Mouse (Mus musculus) adrenal gland, adult 8-10 months (tissue): ENCODE data around the gene Kcnb1. TPM values are rescaled to one million over a fixed set of nuclear protein-coding genes. Genes with fewer than 3 reads are reported as not detected.
"Not testable (repeated sequence)": the region's sequence is repeated elsewhere in the genome, so short reads cannot be mapped to it uniquely, and the experiment has no call there.

Experiments used
- DNase-seq: peaks from one replicate; pipeline ENCODE4 v3.0.0; 2022
- total RNA-seq, 4 experiments: library from RNA; stranded (reverse); gene quantifications; 2 replicates each; pipeline ENCODE4 v1.2.4; 2022

Gene Kcnb1
- total RNA-seq, 4 experiments from 2014 or later, result 12.6 to 27.7 (median 18.8) TPM

DNA sequence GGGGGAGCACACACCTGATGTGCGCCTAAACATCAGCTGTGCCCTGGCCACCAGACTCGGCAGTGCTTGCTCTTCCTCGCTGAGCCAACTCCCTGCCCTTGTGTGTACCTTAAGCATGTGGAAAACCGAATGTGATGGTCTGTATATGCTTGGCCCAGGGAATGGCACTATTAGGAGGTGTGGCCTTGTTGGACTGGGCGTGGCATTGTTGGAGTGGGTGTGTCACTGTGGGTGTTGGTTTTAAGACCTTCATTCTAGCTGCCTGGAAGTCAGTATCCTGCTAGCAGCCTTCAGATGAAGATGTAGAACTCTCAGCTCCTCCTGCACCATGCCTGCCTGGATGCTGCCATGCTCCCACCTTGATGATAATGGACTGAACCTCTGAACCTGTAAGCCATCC lies 14.7 kb upstream of the Kcnb1 start:
- DNase-seq, result not testable (repeated sequence)

- no peak for DNase-seq
These were observed 13.7 kb upstream of the Kcnb1 start for GRCm38 (mm10) chr2:167203505-167204166.

GRCm38 (mm10) chr2:167201463-167202291 lies 11.7 kb upstream of the Kcnb1 start:
- DNase-seq, result no peak

DNA sequence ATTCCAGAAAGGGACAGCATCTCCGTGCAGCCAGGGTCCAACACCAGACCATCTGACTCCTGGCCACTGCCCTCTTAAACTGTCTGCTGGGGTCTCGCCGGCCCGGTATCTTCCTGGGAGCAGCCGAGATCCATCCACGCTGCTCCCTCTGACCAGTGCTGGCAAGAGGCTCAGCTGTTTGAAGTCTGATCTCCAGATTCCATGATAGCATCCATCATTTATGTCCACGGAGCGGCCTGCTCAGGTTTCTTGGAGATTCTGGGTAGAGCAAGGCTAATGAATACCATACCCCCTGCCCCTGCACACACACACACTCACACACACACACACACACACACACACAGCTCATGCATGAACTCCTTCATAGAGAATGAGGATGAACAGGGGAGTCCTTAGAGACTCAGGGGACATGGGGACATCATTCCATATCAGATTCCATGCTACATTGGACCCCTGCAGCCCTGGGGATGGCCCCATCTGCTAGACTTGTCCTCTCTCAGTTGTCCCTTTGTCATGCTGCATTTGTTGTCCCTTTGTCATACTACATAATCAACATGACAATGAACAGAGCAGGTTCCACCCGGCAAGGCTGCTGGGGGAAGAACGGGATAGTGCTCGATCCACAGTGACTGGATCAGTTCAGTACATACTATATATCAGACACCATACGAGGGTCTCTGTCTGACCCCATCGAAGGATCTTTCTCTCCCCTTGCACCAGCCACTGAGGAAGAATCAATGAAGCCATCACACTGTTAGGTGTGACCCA lies 8.9 kb upstream of the Kcnb1 start:
- no peak for DNase-seq

DNA sequence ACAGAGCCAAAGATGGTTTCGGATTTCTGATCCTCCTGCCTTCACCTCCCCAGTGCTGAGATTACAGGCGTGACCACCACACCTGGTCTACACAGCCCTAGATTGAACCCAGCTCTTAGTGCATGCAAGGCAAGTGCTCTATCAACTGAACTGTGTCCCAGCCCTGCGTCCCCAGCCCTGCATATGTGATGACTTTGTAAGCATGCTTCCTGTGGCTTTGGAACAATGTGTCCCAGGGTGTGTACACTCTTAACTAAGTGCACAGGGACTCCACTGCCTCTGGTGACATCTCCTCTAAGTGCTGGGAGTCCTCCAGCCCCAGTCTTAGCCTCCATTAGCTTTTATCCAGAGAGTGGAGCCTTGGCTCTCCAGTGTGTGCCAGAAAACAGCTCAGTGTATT lies 3.4 kb upstream of the Kcnb1 start:
- no peak for DNase-seq

- no peak for DNase-seq
These were observed 472 bp downstream of the Kcnb1 start for GRCm38 (mm10) chr2:167189291-167190075.

DNA sequence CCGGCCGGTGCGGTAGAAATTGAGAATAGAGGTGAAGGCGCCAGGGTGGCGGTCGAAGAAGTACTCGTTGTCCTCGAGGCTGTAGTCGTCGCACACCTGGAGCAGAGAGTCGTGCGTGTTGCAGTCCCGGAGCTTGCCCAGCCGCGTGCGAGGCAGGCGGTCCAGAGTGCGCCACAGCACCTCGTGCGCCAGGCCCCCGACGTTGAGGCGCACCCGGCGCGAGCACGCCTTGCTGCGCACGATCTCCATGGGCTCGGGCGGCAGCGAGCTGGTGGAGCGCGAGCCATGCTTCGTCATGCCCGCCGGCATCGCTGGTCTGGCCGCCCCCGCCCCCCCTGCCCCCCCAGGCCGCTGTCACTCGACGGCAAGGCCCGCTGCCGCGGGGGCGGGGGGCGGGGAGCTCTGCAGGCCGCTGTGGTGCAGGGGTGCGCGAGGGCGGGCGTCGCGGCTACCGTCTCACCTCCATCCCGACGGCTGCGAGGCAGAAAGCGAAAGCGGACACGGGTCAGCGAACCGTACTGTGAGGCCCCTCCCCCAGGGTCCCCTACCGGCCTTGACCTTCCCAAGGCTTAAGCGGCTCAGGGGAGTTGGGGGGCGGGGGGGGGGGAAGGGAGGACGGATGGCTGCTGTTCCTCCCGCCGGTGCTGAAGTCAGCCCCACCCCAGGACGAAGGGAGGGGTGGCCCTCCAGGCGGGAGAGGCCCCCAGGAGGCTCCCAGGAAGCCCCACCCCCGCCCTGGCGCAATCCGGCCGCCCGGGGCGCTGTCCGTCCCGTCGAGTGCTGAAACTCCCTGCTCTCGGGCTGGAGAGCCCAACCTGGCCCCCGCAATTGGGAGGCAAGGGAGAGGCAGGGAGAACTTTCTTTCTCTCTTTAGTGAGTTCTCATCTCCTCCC lies 1.4 kb downstream of the Kcnb1 start:
- peak; percentile 73 for DNase-seq

DNA sequence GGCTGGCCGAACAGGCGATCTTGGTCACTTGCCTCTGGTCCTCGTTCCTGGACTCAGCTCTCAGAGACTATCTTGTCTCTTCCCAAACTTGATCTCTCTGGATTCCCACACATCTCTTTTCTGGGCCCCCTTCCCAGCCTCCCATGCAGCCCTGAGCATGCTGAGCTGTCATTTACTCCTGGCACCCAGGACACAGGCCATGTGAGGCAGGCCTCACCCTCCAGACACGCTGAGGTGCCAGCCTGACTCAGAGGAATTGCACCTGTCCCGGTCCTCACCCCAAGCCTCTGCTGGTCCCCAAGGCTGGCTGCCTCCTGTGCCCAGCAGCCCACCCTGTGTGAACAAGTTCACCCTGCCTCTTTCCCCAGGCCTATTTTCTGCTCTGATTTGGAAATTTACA lies 2.8 kb downstream of the Kcnb1 start:
- no peak for DNase-seq

DNA sequence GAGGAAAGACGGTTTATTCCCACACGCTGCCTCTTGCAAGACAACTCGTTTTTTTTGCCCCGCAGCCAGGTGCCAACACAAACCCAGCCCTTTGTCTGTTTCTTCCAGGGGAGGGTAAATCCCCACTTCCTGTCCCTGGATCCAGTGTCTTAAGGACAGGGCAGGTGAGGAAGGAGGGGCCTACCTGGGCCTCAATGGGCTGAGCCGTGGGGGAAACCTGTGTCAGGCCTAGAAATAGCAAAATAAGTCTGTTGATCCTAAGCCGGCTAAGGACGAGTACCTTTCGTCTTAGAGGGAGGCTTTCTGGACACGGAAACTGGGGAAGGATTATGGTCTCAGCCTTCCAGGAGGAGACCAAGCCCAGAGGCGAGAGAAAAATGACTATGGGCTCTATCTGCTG lies 3.4 kb downstream of the Kcnb1 start:
- DNase-seq, result no peak

DNA sequence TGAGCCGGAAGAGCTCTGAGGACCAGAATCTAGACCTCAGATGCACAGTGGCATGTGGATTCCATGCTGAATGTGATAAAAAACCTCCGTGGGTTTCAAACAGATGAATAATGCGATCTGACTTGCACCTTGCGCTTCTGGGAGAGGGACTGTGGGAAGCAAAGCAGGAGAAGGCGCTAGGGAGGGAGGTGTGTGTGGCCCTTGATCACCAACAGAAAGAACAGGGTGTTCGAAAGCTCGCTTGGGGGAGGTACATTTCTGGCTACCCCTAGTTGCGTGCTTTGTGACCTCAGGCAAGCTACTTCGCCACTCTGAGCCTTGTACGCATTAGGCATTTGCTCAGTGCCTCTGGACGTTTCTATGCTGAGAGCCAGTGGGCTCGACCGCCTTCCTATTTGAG lies 4.0 kb downstream of the Kcnb1 start:
- no peak for DNase-seq

- no peak for DNase-seq
These were observed 4.5 kb downstream of the Kcnb1 start for GRCm38 (mm10) chr2:167185432-167185831.

GRCm38 (mm10) chr2:167181662-167182389 lies 8.1 kb downstream of the Kcnb1 start:
- no peak for DNase-seq

DNA sequence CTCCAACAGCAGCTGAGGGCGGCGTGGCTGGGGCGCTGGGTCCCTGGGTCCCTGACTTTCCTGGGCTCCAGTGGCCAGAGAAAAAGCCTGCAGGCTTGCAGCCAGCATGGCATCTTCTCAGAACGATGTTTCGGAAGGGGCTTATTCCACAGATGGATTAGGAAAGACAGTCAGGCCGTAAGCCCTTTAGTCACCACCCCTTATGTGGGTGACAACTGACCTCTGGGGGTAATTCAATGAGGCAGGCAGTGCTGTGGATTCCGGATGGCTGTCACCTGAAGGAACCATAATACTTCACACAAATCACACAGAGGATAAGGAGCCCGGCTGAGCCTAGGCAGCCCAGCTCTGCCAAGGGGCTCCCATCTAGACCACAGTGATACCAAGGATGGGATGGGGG lies 8.9 kb downstream of the Kcnb1 start:
- DNase-seq, result no peak

DNA sequence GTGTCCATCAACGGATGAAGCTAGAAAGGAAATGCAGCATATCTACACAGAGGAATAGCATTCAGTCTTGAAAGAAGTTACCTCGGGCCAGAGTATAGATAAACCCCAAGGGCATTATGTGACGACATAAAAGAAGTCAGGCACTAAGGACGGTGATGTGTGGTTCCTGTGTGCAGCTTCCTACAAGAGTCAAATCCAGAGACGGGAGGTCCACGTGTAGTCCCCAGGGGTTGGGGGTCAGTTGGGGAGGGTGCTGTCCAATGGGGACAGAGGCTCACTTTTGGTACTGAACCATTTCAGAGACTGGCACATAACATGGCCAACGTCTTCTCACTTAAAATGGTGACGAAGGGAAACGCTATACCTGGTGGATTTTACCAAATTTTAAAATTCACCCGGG lies 10.7 kb downstream of the Kcnb1 start:
- DNase-seq, result no peak

GRCm38 (mm10) chr2:167177231-167177641 lies 12.7 kb downstream of the Kcnb1 start:
- no peak for DNase-seq

DNA sequence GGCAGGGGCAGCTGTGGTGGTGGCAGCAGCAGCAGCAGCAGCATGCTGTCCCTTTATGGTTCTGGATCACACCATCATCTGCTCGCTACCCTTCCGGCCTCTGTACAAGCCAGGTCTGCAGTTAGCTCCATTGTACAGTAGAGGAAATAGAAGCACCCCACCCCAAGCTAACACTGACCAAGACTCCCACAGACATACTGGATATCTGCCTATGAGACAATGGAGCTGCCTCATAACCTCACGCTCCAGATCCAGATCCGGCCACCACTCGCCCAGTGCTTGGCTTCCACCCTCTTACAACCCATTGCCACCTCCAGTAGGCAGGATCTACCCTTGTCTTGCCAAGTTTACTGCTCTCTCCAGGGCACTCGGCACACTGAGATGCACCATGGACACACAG lies 14.7 kb downstream of the Kcnb1 start:
- no peak for DNase-seq

GRCm38 (mm10) chr2:167173051-167173875 lies 16.7 kb downstream of the Kcnb1 start:
- no peak for DNase-seq

- peak; percentile 18 for DNase-seq
These were observed 22.3 kb downstream of the Kcnb1 start for GRCm38 (mm10) chr2:167167515-167168212.

GRCm38 (mm10) chr2:167163600-167163999 lies 26.4 kb downstream of the Kcnb1 start:
- no peak for DNase-seq
